Mouse (Mus musculus): ENCODE results near the gene Msh2.
A peak's percentile ranks its signal among the peaks of the same experiment; 100 is the strongest.
"Not testable (repeated sequence)": the region's sequence is repeated elsewhere in the genome, so short reads cannot be mapped to it uniquely, and the experiment has no call there.

The Msh2 gene

DNA sequence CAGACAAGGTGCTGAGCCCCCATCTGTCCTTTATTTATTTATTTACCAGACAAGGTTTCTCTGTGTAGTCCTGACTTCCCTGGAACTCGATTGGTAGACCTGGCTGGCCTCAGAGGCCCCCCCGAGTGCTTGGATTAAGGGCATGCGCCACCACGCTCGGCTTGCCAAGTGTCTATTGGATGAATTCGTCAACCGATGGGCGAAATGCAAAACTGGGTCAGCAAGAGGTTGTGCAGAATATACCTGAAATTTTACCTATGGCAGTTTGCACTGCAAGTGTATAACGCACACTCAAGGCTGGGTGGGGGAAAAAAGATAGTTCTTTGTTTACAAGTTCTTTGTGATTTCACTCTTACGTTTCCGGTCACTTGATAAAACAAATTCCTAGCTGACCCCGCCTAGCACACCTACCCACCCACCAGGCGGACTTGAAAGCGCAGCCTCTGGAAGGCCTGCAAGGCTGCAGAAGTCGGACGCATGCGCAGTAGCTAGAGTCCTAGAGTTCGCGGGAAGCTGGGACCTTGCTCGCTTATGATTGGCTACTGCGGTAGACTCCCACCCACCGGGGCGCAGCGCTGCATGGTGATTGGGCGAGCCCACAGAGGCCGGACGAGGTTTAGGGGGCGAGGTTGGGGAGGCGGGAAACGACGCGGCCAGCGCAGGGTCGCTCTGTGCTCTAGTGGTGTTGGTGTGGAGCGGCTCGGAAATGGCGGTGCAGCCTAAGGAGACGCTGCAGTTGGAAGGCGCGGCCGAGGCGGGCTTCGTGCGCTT lies at the start of gene Msh2:
Gene Msh2, plus strand, starts transcription at position 441 of the 771 bp plus-strand sequence.
- DNase-seq (ENCODE audit: low spot score): peak; percentile 95

DNA sequence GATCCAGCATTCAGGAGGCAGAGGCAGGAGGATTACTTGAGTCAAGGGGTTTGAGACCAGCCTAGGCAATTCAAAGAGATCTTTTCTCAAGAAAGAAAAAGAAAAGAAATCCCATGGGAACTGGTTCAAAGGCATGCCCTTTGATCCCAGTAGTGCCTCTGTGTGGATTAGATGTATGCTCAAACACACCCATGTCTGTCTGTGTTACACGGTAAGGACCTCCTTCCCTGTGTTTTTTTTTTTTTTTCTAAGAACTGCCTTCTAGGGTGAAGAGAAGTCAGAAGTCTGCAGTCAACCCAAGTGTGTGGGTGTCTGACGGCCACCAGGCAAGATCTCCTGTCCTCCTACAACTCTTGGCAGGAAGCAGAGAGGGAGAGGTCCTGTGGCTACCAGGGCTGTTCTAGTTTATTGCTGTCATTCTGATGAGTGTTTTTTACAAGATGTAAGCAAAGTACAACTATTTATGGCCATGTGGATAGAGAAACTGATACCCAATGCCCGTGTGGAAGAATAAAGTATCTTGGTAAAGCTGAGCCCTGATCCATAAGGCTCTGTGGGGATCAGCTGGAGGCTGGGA lies 46.5 kb upstream of the Msh2 start:
- DNase-seq (ENCODE audit: low spot score): no peak

DNA sequence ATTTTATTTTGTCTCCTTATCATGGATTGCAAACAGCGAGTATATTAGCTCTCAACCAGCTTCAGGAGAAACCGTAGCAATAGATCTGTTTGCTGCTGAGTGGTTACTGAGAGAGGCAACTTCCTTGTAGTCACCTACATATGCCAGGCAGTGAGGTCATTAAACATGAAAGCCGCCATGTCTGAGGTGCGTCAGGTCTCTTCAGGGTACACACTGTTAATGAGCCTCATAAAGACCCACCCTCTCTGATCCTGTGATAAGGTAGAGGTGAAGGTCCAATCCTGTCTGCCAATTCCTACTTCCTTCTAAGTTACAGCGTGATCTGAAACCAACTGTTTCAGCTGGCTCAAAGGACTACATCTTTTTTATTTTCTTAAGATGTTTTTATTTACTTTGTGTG lies 44.0 kb upstream of the Msh2 start:
- no peak for DNase-seq (ENCODE audit: low spot score)

DNA sequence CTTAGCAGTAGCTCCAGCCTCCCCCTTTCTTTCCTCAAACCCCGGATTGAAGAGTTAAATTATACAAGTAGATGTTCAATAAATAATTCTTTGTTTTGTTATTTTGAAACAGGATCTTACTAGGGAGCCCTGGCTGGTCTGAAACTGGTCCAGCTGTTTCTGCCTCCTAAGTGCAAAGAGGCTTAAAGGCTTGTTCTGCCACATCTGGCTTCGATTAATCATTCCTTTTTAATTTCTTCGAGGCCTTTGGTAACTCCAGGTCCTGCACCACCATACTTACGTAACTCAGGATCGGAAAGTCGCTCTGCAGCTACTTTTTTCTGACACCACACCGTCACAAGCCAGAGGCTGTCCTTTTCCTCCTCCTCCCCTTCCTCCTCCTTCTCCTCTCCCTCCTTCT lies 43.4 kb upstream of the Msh2 start:
- DNase-seq (ENCODE audit: low spot score): no peak

DNA sequence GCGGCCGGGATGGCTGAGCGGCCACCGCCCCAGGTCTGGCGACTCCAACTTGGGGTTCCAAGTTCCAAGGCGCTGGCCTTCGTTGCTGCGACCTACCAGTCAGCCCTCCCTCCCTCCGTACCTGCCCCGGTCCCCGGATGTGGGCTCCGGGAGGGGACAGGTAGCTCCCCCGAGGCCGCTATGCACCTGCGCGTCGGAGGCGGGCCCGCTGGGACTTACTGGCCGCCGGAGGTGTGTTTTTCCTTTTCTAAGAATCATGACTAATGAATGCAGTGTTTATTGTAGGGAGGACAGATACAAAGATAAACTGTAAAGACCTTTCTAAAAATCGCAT lies 35.1 kb upstream of the Msh2 start:
- no peak for DNase-seq (ENCODE audit: low spot score)

DNA sequence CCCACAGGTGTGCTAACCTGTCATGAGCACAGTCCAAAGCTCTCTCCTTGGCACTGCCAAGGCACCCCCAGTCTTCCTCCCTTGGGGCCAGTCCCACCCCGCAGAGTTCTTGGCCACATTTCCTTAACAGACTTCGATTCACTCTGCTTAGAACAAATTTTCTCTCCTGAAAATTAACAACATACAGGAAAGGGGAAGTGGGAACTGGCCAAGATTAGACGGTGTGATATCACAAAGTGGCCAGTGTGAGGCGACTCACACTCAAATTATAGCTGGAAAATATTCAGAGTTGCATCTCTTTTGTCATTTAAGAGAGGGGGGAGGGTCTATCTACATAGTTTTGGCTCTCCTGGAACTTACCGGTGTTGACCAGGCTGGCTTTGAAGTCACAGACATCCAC lies 32.9 kb upstream of the Msh2 start:
- no peak for DNase-seq (ENCODE audit: low spot score)

DNA sequence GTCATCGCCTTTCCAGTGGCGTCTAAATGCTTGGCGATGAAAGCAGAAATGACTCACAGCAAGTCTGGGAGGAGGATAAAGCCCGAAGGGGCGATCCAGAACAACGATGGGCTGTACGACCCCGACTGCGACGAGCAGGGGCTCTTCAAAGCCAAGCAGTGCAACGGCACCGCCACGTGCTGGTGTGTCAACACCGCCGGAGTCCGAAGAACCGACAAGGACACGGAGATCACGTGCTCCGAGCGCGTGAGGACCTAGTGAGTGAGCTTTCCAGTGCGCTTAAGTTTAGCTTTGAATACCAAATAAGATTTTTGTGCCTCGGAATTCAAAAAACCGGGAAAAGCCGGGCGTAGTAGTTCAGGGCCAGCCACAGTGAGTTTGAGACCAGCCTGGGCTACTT lies 31.9 kb upstream of the Msh2 start:
- DNase-seq (ENCODE audit: low spot score): no peak

DNA sequence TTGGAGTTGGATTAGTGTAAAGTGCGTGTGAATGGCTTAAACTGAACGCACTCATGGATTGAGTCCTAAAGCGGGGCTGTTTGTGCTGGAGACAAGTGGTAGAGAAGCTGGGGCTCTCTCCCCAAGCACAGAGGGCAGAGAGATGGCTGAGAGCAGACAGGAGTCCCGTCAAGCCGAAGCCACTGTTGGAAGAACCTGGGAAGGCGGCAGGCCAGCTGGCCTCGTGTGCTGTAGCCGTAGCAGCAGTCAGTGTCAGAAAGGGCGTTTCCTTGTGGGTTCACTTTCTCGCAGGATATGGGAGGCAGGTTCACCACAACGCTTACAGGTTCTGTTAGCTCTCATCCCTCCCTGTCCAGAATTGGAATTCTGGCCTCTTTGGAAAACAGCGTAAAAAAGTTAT lies 31.1 kb upstream of the Msh2 start:
- DNase-seq (ENCODE audit: low spot score): no peak

DNA sequence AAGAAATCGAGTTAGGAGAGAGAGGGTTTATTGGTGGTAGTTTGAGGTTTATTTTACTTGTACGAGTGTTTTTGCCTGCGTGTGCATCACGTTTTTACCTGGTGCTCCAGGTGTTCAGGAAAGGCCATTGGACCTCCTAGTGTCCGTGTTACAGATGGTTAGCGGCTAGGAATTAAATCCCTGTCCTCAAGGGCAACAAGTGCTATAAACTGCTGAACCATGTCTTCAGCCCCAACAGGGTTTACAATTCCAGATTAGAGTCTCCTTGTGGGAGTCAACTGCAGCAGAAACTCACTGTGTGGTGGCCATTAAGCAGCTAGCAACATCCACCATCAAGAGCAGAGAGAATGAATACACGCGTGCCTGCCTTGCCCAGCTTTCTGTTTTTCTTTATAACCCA lies 29.4 kb upstream of the Msh2 start:
- no peak for DNase-seq (ENCODE audit: low spot score)

DNA sequence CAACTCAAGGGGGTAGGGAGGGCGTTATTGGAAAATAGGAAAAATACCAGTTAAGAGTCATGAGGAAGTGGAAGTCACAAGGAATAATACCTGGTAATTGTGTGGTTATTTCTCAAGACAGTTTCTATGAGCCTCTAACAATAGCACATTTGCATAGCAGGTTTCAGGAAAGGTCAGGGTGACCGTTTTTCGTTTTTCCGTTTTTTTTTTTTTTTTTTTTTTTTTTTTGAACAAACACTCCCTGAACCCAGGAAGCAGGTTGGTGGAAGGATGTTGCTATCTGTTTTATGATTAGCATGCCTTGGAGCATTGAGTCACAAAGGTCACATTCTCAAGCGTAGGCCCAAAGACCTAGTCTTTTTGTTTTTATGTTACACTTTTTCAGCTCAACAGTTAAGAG lies 16.5 kb upstream of the Msh2 start:
- not testable (repeated sequence) for DNase-seq (ENCODE audit: low spot score)

DNA sequence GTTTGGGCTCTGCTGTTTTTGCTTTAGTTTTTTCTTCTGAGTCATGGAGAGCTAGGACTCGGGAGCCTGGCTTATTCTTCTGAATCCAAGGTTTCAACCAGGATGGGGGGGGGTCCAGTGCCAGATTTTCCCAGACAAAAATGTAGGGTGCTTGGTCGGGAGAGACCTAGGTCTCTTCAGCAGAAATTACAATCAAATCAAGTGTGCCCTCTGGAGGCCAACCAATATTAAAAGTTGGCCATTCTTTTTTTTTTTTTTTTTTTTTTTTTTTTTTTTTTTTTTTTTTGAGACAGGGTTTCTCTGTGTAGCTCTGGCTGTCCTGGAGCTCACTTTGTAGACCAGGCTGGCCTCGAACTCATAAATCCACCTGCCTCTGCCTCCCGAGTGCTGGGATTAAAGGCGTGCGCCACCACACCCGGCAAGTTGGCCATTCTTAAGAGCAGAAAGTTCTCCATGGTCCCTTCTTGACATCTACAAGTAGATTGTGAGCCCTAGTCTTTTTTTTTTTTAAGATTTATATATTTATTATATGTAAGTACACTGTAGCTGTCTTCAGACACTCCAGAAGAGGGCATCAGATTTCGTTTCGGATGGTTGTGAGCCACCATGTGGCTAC lies 10.1 kb upstream of the Msh2 start:
- not testable (repeated sequence) for DNase-seq (ENCODE audit: low spot score)

DNA sequence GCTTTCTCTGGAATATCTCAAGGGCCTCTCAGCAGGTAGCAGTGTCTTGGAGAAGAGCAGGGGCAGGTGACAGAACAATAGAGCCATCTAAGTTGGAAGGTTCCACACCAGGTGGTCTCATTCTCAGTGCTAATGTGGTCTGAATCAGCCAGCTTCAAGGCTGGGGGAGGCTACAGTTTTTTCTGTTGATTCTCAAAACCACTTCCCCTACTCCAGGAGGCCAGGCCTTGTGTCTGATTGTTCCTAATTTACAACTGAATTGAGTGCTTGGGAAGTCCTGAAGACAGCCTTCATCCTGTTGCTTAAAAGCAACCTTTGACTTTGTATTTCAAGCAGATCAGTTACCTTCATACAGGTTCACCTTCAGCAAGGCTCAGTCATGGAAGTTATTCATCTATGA lies 7.9 kb upstream of the Msh2 start:
- DNase-seq (ENCODE audit: low spot score): no peak

DNA sequence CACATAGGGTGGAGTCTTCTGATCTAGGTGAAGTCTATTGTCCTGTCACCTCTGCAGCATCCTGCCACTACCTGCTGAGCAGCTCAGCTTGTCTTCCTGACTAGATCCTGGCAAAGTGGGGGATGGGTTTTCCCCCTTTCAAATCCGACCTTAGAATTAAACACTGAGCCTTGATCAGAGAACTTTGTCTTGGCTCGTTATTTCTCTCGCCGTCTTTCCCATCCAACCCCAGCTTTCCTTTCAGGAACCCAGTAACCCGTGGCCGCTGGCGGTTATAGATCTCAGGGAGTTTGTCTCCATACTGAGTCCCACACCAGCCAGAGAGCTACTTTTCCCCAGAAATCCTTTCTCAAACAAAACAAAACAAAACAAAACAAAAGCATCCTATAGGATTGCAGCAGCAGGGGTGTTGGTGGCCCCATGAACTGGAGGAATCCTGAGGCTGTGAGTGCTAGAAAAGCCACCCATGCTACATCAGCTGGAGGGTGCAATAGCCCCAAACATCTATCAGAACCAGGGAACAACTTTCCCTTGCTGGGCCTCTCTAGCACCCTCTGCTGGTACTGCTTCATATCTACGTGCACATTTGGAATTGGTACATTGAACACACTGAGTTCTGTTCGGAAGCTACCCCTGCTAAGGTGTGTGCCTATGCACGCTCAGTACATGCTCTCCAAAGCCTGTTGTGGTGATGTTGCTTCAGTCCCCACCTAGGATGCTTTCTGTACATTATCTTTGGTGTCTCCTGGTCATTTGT lies 6.9 kb upstream of the Msh2 start:
- peak; percentile 48 for DNase-seq (ENCODE audit: low spot score)

DNA sequence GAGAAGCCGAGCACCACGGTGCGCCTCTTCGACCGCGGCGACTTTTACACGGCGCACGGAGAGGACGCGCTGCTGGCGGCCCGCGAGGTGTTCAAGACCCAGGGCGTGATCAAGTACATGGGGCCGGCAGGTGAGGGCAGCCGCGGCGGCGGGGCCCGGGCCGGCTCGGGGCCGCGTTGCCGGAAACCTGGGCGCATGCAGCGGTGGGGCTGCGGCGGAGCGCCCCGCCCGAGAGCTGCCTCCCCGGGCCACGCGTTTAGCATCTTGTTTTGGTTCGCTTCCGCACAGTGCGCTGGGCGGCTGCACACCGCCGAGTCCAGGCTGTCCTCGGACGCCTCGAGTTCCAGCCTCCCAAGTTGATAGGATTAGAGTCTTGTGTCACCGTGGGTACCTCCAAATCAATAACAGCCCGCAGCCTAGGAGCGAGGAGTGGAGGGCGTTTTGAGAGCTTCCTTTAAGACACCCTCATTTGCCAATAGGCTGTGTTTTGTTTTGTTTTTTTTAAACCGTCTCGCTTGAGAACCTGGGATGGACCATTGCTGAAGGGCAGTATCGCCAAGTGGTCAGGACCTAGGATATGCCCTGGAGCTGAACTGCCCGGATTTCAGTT lies 652 bp downstream of the Msh2 start:
- DNase-seq (ENCODE audit: low spot score): peak; percentile 35

DNA sequence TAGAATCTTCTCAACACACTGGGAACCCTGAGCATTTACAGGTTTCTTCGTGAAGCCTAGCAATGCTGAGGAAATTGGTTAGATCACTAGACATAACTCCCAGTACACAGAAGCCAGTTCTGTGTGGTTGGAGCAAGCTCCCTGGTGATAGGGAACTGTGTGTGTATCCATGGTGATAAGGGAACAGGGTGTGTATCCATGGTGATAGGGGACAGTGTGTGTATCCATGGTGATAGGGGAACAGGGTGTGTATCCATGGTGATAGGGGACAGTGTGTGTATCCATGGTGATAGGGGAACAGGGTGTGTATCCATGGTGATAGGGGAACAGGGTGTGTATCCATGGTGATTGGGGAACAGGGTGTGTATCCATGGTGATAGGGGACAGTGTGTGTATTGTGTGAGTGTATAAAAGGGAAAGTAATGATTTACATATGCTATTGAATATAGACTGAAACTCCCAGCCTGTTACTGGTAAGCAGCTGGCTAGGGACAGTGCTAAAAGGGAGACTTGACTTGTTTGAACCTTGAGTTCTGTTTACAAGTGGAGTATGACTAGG lies 4.9 kb downstream of the Msh2 start:
- DNase-seq (ENCODE audit: low spot score): not testable (repeated sequence)

DNA sequence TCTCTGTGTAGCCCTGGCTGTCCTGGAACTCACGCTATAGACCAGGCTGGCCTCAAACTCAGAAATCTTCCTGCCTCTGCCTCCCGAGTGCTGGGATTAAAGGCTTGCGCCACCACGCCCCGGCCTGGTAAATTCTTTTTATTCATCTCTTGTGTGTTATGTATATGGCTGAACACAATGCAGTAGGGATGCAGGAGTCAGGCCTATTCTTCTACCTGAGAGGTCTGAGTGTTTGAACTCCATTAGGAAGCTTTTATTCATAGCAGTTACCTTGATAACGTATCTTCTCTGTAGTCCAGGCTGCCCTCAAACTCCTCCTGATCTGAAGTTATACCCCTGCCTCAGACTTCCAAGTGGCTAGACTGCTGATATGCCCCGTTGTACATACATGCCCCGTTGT lies 5.5 kb downstream of the Msh2 start:
- DNase-seq (ENCODE audit: low spot score): no peak

DNA sequence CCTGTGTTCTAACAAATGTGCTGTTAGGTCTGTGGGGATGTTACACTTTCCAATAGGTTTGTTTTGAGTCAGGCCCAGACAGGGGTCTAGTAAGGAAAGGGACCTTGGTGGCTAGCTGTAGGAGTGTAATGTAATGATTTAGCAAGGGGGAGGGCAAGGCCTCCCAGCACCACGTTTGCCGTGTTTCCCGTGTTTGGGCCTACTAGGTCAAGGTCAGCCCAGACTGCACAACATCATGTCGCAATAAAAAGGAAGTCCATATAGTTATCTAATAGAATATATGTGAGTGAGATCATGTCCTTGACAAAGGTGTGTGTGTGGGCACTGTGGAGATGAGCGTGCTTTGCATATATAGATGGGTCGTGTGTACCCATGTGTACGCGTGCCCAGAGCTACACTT lies 17.1 kb downstream of the Msh2 start:
- DNase-seq (ENCODE audit: low spot score): no peak

DNA sequence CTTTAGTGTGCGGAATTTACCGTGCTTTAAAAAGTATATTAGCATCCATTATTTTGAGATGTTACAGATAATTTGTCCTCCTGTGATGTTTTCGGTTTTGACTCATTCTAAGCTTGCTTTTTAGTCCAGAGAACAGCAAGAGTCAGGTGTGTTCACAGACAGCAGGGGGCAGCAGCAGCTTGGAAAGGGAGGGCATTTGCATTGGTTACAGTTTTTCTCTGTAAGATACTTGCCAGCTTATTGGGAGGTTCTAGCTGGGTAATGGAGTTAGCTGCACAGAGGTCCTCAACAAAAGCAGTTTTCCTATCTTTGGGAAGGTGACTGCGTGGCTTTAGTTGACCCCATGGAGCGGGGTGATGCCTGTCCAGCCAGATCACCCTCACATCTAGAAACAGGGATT lies 19.8 kb downstream of the Msh2 start:
- peak; percentile 44 for DNase-seq (ENCODE audit: low spot score)

DNA sequence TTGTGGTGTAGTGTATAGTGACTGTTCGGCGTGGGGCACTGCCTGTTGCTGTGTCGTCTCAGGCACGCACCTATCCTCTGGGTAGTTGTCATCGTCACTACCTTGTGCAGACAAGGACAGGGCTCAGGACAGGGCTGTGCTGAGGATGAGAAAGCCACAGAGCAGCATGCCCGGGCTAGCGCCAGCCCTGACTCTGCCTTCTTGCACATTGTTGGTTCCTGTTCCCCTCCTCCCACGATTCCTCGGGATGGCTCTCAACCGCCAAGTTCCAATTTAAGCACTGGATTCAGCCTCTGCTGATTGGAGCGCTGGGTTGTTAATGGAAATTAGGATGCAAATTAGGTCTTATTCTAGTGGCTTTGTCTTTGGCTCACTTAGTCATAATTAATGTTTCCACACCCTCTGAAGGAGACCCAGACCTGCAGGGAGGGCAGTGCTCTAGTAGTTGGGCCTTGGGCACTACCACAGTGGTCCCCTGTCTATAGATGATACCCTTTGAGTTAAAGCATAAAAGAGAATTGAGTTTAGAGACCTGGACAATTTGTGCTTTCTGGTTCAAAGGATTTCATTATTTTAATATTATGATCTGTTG lies 23.8 kb downstream of the Msh2 start:
- no peak for DNase-seq (ENCODE audit: low spot score)

DNA sequence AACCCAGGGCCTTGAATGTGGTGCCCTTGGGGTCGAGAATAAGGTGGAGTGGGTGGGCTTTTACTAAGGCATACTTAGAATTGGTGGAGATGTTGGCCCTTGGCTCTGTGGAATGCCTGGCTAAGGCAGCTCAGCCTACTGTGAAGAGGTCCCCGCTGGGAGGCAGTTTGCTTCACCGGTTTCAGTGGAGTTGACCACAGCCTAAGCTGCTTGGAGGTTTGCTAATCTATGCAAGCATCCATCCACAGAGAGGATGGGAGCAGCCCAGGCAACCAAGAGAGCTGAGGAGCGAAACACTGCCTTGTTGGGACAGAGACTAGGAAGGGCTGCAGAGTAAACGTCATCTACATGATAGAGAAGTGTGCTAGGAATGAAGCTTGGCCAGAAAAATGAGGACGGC lies 24.7 kb downstream of the Msh2 start:
- DNase-seq (ENCODE audit: low spot score): no peak

DNA sequence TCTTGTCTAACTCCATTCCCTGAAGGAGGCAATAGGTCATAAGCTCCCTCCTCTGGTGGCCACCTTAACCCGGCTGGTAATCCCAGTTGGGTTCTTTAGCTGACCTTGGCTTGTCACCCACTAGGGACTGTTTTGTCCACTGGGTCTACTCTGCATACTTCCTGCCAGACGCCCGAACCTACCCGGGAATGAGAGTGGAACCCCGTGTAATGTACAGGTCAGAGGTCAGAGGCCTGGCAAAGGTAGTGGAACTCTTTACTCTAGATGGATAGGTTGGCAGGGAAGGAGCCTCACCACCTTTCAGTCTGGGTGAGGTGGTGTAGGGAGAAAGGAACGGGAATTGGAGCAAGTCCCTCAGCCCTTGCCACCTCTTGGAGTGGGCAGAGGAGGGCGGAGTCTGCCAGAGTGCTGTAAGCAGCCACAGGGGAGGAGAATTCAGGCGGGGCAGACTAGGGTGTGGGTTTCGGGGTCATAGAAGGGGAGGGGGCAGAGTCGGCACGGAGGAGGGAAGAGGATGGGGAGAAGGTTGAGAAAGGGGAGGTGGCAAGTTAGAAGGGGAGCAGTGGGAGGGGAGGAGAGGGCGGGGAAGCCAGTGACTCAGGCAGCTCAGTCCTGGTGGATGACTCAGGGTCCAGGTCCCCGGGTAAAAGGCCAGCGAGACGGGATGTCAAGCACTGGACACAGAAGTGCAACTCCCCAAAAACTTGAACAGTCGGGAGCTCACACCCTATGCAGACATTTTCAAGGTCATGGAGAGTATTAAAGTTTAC lies 27.1 kb downstream of the Msh2 start:
- no peak for DNase-seq (ENCODE audit: low spot score)
